Mouse (Mus musculus) midbrain, embryonic 14.5 days (tissue): Measurements from ENCODE around the gene Abcb6. TPM values are rescaled to one million over a fixed set of nuclear protein-coding genes. Genes with fewer than 3 reads are reported as not detected.

Experiments used
- ATAC-seq: fragments of 200-750 bp; cut with Nextera tagmentation; 2 replicates; pipeline ENCODE4 v1.8.0; 2017; ENCODE audit warnings: moderate number of reproducible peaks, moderate library complexity; ENCODE audit not compliant: low FRiP score, low TSS enrichment
- DNase-seq: peaks from one replicate; pipeline ENCODE4 v3.0.0-alpha.2; 2015
- H3K27ac ChIP-seq: fragments of 300-500 bp; sonication (generic); replicated peaks from 2 replicates; pipeline ENCODE4 v1.5.1; 2014; ENCODE audit warnings: mild to moderate bottlenecking, low read depth, low read length, moderate library complexity
- H3K27me3 ChIP-seq: fragments of 300-500 bp; sonication (generic); 2 replicates; pipeline ENCODE4 v1.6.1; 2014; ENCODE audit warnings: low read length, control low read depth, mixed read lengths; ENCODE audit not compliant: control insufficient read depth, insufficient read depth
- H3K36me3 ChIP-seq: fragments of 300-500 bp; sonication (generic); 2 replicates; pipeline ENCODE4 v1.6.1; 2014; ENCODE audit warnings: low read length, control low read depth; ENCODE audit not compliant: control insufficient read depth, insufficient read depth
- H3K4me1 ChIP-seq: fragments of 300-500 bp; sonication (generic); 2 replicates; pipeline ENCODE4 v1.6.1; 2014; ENCODE audit warnings: mild to moderate bottlenecking, antibody characterized with exemption, low read length, control low read depth; ENCODE audit not compliant: control insufficient read depth, insufficient read depth
- H3K4me2 ChIP-seq: fragments of 300-500 bp; sonication (generic); 2 replicates; pipeline ENCODE4 v1.6.1; 2014; ENCODE audit warnings: mild to moderate bottlenecking, low read length, moderate library complexity
- H3K4me3 ChIP-seq: fragments of 300-500 bp; sonication (generic); replicated peaks from 2 replicates; pipeline ENCODE4 v1.5.1; 2014; ENCODE audit warnings: low read depth, low read length
- H3K9ac ChIP-seq: fragments of 300-500 bp; sonication (generic); replicated peaks from 2 replicates; pipeline ENCODE4 v1.6.1; 2014; ENCODE audit warnings: mild to moderate bottlenecking, low read length, moderate library complexity
- H3K9me3 ChIP-seq: fragments of 300-500 bp; sonication (generic); 2 replicates; pipeline ENCODE4 v1.6.1; 2016; ENCODE audit warnings: low read length, control low read depth, mixed read lengths; ENCODE audit not compliant: control insufficient read depth
- WGBS: fragments of 180-500 bp; shearing (Covaris S2); extraction: QIAGEN DNeasy Blood & Tissue Kit; methylation state at CpG from one replicate; pipeline ENCODE4 v1.1.7; 2014; 5-methylcytosine and 5-hydroxymethylcytosine counted together
- microRNA-seq: library from miRNA; unstranded; fragments of <30 nt; microRNA quantifications from one replicate; pipeline ENCODE4, GENCODE M21; 2016
- polyA plus RNA-seq: library from polyadenylated mRNA; unstranded; fragments of >200 nt; fragmentation: Nextera tagmentation; extraction: Ambion mirVana; gene quantifications from 2 replicates; pipeline ENCODE4 v1.2.1, GENCODE M21; 2014

Gene Abcb6
- polyA plus RNA-seq, 1 experiment from 2014 or later: 35.5 TPM

DNA sequence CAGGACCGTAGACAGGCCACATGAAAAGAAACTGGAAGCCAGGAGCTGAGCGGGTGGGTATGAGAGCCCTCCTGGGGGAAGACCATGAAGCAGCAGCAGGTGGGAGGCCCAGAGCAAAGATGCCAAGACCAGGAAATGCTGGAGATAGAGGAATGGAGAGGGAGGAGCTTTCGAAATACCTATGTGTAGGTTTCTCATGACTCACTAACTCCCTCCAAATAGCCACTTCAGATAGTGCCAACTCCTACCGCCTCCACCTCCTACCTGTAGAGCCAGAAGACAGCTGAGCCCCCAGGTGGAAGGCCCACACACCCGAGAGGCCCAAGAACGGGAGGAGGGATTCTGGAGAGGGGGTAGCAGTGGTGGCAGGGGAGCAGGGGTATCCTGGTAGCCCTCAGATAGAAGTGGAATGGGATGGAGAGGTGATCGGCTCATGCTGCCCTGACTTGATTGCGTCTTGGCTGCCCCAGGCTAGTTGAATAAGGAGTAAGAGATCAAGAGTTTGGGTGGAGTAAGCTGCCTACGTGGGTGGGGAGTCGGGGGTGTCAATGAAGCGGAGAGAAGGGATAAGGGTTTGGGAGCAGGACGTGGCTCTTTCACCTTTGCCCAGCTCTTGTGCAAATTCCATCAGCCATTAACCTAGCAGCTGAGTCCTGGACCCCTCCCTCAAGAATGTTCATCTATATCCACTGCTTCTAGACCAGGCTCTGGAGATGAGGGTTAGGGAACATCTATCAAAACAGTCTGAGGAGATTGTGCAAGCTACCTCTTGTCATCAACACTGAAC is 46.6 kb downstream of the Abcb6 start, which contains the start of gene Slc23a3:
Gene Slc23a3 (minus strand): TSS at position 470 of the 787 bp plus-strand sequence.
- peaks cover 37% of the 10 kb centered on the region for H3K36me3 ChIP-seq
- H3K4me1 ChIP-seq: no peaks in the 10 kb centered on the region
- H3K9ac ChIP-seq: no peak within 1 kb of the TSS
- H3K27ac ChIP-seq: no peak within 1 kb of the TSS
- no peak within 1 kb of the TSS for H3K4me2 ChIP-seq
- no peaks in the 10 kb centered on the region for H3K9me3 ChIP-seq
- no peak within 1 kb of the TSS for H3K4me3 ChIP-seq
- DNase-seq: no peak
- no peak for ATAC-seq
- WGBS: 71% methylated on average over 12 of the region's 12 CpGs
- H3K27me3 ChIP-seq: no peaks in the 10 kb centered on the region

DNA sequence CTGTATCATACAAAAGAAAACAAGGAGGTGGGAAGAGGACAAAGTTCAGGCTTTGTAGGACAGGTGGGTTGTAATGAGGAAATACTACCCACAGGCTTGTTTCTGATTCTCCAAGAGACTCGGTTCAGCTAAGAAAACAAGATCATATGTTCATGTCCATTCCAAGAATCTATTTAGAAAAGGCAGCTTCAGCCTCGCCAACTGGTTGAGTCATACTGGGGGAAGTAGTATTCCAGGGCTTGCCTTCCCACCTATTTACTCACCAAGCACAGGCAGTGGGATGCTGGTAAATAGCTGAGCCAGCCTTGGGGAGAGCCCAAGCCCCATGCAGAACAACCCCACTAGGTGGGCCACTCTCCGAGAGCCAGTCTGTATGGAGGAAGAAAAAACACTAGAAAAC is 51.6 kb downstream of the Abcb6 start:
- H3K4me3 ChIP-seq: no peak overlapping the region
- no peak overlapping the region for H3K9ac ChIP-seq
- H3K36me3 ChIP-seq: no peaks in the 10 kb centered on the region
- H3K9me3 ChIP-seq: no peaks in the 10 kb centered on the region
- H3K4me2 ChIP-seq: no peak overlapping the region
- H3K27ac ChIP-seq: no peak overlapping the region
- no peak for ATAC-seq
- H3K4me1 ChIP-seq: no peaks in the 10 kb centered on the region
- 80% methylated on average over 3 of the region's 3 CpGs for WGBS
- no peaks in the 10 kb centered on the region for H3K27me3 ChIP-seq
- no peak for DNase-seq

DNA sequence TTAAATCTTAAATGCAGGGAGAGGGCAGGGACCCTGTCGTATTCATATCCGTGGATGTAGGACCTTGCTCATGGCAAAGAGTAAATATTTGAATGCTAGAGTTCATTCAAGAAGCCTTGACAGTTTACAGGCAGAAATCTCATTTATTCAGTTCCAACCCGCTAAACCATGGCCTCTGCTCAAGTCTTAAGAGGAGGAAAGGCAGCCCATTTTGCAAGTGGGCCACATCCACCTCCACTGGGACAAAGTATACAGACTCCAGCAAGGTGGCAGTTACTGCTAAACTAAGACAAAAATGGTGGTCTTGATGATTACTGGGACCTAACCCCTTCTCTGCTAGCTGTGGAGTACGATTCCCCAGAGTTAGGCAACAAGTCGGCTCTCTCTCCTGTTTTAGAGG is 54.8 kb downstream of the Abcb6 start:
- H3K4me2 ChIP-seq: peak overlapping the region; percentile 68
- DNase-seq (no peak), ATAC-seq (no peak)
- peak overlapping the region; percentile 91 for H3K27ac ChIP-seq
- 40% methylated on average over 5 of the region's 5 CpGs for WGBS
- H3K27me3 ChIP-seq: no peaks in the 10 kb centered on the region
- peak overlapping the region; percentile 58 for H3K4me3 ChIP-seq
- no peaks in the 10 kb centered on the region for H3K9me3 ChIP-seq
- H3K4me1 ChIP-seq: no peaks in the 10 kb centered on the region
- peak overlapping the region; percentile 58 for H3K9ac ChIP-seq
- no peaks in the 10 kb centered on the region for H3K36me3 ChIP-seq

DNA sequence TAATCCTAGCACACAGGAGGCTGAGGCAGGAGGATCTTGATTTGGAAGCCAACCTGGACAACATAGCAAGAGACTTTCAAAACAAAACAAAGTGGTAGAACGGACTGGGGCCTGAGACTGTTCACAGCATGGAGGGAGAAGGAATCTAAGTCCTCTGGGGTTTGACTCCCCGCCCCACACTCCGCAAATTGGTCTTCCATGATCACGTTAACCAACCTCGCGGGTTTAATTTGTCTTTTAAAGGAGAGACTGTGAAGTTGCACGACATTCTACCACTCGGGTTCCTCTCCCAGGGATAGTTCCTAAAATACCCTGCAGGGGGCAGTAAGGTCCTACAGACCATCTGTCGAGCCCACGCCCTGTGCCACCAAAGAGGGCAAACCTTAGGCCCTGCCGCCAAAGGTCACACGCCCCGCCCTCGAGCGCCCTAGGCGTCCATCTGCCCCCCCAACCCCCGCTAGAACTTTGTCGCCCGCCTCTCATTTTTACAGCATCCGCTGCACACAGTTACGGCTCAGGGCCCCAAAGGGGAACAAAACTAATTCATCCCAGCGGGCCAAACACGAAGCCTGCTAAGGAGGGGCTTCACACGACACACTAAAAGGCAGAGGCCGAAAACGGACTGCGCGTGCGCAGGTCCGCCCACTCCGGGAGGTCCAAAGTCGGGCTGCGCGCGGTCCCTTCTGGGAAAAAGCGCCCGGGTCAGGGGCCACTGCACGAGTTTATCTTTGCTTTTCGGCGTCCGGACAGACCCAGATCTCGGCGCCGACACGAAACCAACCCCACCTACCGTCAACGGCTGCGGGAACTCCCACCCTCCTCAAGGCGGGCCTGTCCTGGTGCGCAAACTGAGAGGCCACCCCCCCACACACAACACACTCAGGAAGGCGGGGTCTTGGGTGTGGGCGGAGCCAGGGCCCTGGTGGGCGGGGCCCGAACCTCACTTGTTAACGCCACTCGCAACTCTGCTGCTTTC is 55.6 kb downstream of the Abcb6 start, which contains the start of gene Nhej1:
Gene Nhej1 (minus strand): TSS at position 855 of the 976 bp plus-strand sequence.
- ATAC-seq: peak; percentile 95
- no peaks in the 10 kb centered on the region for H3K27me3 ChIP-seq
- H3K4me2 ChIP-seq: peak within 1 kb of the TSS; percentile 68
- DNase-seq: peak; percentile 99
- 2% methylated on average over 56 of the region's 56 CpGs for WGBS
- peak within 1 kb of the TSS; percentile 58 for H3K4me3 ChIP-seq
- no peaks in the 10 kb centered on the region for H3K36me3 ChIP-seq
- H3K9me3 ChIP-seq: no peaks in the 10 kb centered on the region
- H3K9ac ChIP-seq: peak within 1 kb of the TSS; percentile 58
- H3K4me1 ChIP-seq: no peaks in the 10 kb centered on the region
- peak within 1 kb of the TSS; percentile 91 for H3K27ac ChIP-seq

DNA sequence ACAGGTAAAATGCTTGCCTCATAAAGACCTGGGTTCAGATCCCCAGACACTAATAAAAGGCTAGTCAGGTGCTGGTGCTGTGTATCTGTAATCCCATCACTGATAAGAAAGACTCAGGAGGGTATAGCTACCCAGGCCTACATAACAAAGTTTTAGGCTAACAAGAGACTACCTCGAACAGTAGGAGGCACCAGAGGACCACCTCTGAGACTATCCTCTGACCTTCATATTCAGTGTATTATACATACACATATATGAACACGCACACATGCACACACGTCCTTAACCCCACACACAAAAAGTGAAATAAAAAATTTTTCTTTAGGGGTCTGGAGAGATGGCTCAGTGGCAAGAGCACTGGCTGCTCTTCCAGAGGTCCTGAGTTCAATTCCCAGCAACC is 58.0 kb downstream of the Abcb6 start:
- no peaks in the 10 kb centered on the region for H3K4me1 ChIP-seq
- no peaks in the 10 kb centered on the region for H3K36me3 ChIP-seq
- H3K27me3 ChIP-seq: no peaks in the 10 kb centered on the region
- WGBS: 84% methylated on average over 3 of the region's 3 CpGs
- H3K9me3 ChIP-seq: no peaks in the 10 kb centered on the region
- ATAC-seq: no peak
- no peak overlapping the region for H3K4me3 ChIP-seq
- no peak overlapping the region for H3K27ac ChIP-seq
- no peak for DNase-seq
- H3K9ac ChIP-seq: no peak overlapping the region
- H3K4me2 ChIP-seq: no peak overlapping the region

Small RNA genes within 50 kb of the gene (microRNA-seq; reads per million reads assigned to microRNA genes)
- gene Gm27943: not detected

Other genes with a start within 250 kb of the Abcb6 start
- gene Cfap65, start 244.8 kb downstream of the Abcb6 start, polyA plus RNA-seq: 0.13 and 0.34 TPM in 2 replicates
- 0.16 TPM in 1 of 2 replicates, not detected in the other for gene Ihh, start 228.7 kb downstream of the Abcb6 start, polyA plus RNA-seq
- gene Nhej1, start 55.2 kb downstream of the Abcb6 start, polyA plus RNA-seq: 6.9 and 7.7 TPM in 2 replicates
- gene Slc23a3, start 46.5 kb downstream of the Abcb6 start, polyA plus RNA-seq: not detected in 2 replicates
- gene Cnppd1, start 37.7 kb downstream of the Abcb6 start, polyA plus RNA-seq: 48.8 and 52.5 TPM in 2 replicates
- 126 and 133 TPM in 2 replicates for gene Retreg2, start 37.6 kb downstream of the Abcb6 start, polyA plus RNA-seq
- gene Zfand2b, start 11.7 kb downstream of the Abcb6 start, polyA plus RNA-seq: 34.5 and 34.8 TPM in 2 replicates
- gene Ankzf1, start 11.8 kb upstream of the Abcb6 start, polyA plus RNA-seq: 18.1 and 19.7 TPM in 2 replicates
- gene Atg9a, start 11.8 kb upstream of the Abcb6 start, polyA plus RNA-seq: 40.7 and 47.8 TPM in 2 replicates
- gene Glb1l, start 30.4 kb upstream of the Abcb6 start, polyA plus RNA-seq: 14.2 and 24.2 TPM in 2 replicates
- gene Stk16, start 30.4 kb upstream of the Abcb6 start, polyA plus RNA-seq: 120 and 144 TPM in 2 replicates
- 4.2 and 6.4 TPM in 2 replicates for gene Tuba4a, start 39.5 kb upstream of the Abcb6 start, polyA plus RNA-seq
- not detected in 2 replicates for gene A630095N17Rik, start 51.7 kb upstream of the Abcb6 start, polyA plus RNA-seq
- 29.5 and 38.3 TPM in 2 replicates for gene Dnajb2, start 56.0 kb upstream of the Abcb6 start, polyA plus RNA-seq
- gene Ptprn, start 84.1 kb upstream of the Abcb6 start, polyA plus RNA-seq: 16.6 and 19.3 TPM in 2 replicates
- gene Resp18, start 98.0 kb upstream of the Abcb6 start, polyA plus RNA-seq: 116 and 164 TPM in 2 replicates
- 146 and 152 TPM in 2 replicates for gene Dnpep, start 137.6 kb upstream of the Abcb6 start, polyA plus RNA-seq
- gene Des, start 179.9 kb upstream of the Abcb6 start, polyA plus RNA-seq: 0.32 and 1.4 TPM in 2 replicates
- gene Speg, start 194.9 kb upstream of the Abcb6 start, polyA plus RNA-seq: 15.6 and 19.4 TPM in 2 replicates